Mouse (Mus musculus) bone marrow, adult 2 months (tissue): Measurements from ENCODE around the gene Fam192a.

Experiments
- CTCF ChIP-seq: fragments of 200-500 bp; IDR thresholded peaks from 2 replicates; pipeline ENCODE4 v1.5.1; 2011; ENCODE audit warnings: low read length, control low read depth; ENCODE audit not compliant: control insufficient read depth, insufficient read depth
- POLR2A ChIP-seq: fragments of 200-500 bp; IDR thresholded peaks from 2 replicates; pipeline ENCODE4 v1.6.1; 2011; ENCODE audit warnings: low read depth, mild to moderate bottlenecking, control low read depth, low read length, borderline replicate concordance; ENCODE audit not compliant: control insufficient read depth

DNA sequence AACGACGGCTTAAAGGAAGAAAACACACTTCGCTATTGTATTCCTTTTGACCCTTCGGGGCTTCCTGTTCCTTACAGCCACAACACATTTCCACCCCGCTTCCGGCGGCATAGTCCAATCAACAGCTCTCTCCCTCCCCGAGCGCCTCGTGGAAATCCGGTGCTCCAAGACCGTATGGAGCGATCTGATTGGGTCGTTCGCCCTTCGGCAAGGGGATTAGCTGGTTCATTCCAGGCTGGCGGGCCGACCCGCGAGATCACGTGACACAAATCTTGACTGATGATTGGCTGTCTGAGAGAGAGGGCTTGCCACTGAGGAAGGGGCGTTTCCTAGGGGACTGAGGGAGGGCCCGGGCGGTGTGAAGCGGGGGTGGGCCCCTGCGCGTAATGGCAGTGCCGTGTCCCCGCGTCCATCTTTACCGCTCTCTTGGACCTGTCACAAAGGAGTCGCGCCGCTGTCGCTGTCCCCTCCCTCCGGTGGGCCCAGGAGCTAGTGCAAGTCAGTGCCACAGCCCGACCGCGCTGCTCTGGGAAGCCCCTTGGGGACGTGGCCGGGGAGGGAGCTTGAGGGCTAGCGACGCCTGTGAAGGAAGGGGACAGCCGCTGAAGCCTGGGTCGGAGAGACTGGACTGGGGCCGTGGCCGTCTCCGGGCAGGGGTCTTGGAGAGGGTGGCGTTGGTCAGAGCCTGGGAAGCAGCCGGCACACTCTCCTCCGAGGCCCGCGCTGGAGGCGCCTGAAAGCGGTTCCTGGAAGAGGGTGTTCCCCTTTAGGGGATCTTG lies at the start of gene Fam192a, which contains the start of gene Rspry1:
- TF ChIP-seq CTCF = no peak
- TF ChIP-seq POLR2A = peak; percentile 89; the same call in 1 of the 2 replicates
